Mouse (Mus musculus) cerebellum, postnatal 4 days (tissue): ENCODE results near the gene Gcnt4.

Source experiments
- DNase-seq, 2 experiments: peaks; one replicate each; pipeline ENCODE4 v3.0.0; 2022; ENCODE audit warnings: low spot score in 2 of 2, mixed read lengths in 1 of 2

Gene Gcnt4

GRCm38 (mm10) chr13:96990561-96991265 lies 66.2 kb downstream of the Gcnt4 start:
- DNase-seq = no peak

GRCm38 (mm10) chr13:96993291-96993989 lies 69.0 kb downstream of the Gcnt4 start:
- no peak for DNase-seq

GRCm38 (mm10) chr13:96995243-96995642 lies 70.8 kb downstream of the Gcnt4 start:
- DNase-seq = no peak

- DNase-seq = no peak
Observed at GRCm38 (mm10) chr13:96997080-96997479, 72.6 kb downstream of the Gcnt4 start.
